Mouse (Mus musculus) right cerebral cortex, postnatal 10 days (tissue): ENCODE measurements around the gene Acta2.

Experiments used
- DNase-seq, 2 experiments: peaks; one replicate each; pipeline ENCODE4 v3.0.0; 2021; ENCODE audit warnings: low spot score in 2 of 2

Acta2 gene

DNA sequence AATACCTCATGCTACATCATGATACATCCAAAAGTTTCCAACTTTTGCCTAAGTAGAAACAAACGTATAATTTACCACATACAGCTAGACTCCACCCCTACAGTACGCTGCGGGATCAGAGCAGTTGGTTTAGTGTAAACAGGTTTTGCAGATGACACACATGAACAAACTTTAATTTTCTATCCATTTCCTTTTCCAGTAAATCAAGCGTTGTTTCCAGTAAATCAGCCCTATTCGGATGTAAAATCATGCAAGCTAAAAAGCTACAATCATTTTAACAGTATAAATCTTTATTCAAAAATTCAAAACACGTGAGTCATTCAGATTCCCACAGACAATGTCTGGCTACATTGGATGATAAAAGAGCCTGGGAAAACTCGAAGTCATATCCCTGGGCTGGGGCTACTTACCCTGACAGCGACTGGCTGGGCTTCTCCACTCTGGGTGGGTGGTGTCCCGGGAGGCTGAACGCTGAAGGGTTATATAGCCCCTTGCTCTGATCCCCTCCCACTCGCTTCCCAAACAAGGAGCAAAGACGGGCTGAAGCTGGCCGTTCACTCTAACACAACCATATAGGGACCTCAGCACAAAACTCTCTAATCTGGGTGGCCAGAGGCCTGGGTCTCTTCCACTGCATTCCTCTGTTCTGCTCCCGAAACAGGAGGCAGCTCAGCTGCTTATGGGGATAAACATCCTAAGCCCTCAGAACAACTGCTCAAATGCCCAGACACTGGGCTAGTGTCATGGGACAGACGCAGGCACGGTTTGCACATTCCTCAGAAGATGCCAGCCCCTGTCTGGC lies at the start of gene Acta2:
Gene Acta2 (minus strand): TSS at position 711 of the 802 bp plus-strand sequence.
- DNase-seq: no peak

DNA sequence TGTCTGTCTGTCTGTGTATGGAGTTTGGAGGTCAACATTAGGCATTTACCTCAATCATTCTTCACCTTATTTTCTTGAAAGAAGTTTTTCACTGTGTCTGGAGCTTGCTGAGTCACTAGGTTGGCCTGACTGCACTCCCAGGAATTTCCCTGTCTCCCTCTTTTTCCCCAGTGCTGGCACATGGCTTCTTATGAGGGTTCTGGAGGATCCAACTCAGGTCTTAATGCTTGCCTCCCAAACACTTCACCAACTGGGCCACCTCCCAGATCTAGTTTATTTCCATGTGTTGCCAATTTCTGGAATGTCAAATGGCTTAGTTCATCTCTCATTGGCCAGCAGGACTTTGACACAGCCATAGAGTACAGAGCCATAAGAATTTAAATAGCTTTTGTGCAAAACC lies 49.5 kb upstream of the Acta2 start:
- no peak for DNase-seq

DNA sequence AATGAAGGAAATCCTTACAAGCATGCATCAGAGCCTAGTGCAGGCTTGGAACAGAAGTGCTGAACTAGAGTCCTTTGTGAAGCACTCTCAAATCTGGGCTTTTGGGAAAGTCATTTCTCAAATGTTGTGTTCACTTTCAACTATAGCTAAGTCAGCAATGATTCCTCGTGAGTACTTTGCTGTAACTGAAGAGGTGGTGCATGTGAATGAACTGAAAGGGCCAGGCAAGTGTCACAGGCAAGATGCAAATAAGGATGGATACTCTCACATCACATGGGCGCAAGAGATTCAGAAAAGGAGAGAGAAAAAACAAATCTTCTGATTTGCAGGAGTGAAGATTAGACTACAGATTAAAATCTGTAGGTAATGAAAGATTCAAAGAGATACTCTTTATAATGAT lies 45.0 kb upstream of the Acta2 start:
- DNase-seq: no peak

- no peak for DNase-seq
Measured at GRCm38 (mm10) chr19:34299229-34299628, 43.8 kb upstream of the Acta2 start.

DNA sequence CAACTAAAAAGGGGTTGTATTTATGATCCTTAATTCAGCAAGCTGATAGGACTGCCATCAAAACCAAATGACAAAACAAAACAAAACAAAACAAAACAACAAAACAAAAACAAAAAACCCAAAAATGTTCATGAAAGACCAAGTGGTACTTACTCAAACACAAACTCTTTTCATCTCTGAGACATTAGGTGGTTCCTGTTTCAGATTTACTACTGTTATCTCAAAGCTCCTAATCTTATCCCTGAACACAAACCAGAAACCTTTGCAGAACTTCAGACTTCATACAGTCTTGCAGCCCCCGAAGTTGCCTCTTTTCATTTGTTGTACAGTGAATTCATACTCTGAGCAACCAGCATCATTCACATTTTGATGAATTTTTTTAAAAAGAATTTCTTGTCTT lies 43.1 kb upstream of the Acta2 start:
- DNase-seq: no peak

DNA sequence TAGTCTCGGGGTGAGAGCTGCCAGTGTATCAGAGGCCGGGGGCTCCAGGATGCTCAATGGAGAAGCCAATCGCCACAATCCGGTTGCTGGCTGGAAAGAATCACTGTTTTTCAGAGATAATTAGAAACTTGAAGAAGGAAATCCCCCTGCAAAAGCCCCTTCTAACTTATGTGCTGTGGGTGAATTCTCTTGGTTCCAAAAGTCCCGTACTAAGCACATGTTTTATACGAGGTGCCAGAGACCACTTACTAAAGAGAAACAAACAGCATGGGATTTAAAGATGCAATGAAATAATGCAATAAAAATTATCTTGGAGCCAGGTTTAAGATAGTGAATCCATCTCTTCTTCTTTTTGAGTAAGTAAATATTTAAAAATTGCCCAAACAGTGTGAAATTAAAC lies 40.1 kb upstream of the Acta2 start:
- DNase-seq: no peak

DNA sequence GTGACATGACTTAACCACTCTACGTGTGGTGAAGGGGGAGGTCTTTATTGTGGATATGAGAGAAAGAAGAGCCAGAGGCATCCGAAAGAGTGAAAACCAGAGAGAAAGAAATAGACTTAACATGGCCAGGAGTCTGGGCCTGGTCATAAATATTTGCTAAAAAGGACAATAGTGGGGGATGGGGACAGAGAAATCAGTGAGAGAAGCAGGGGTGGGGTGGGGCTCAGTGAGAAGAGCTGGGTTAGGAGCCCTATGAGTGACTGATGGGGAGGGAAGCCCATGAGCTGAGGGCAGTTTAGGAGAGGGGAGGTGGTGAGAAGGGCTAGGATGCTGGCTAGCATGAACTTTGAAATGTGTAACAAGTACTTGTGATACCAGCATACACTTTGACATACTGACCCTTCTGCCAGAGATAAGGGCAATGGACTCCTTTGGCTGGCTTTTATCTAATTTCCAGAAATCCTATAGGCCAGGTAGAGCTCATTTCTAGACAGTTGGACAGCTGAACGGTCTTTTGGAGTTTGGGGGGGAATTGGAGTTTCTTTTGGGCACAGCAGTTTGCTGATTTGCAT lies 38.1 kb upstream of the Acta2 start:
- DNase-seq: no peak

DNA sequence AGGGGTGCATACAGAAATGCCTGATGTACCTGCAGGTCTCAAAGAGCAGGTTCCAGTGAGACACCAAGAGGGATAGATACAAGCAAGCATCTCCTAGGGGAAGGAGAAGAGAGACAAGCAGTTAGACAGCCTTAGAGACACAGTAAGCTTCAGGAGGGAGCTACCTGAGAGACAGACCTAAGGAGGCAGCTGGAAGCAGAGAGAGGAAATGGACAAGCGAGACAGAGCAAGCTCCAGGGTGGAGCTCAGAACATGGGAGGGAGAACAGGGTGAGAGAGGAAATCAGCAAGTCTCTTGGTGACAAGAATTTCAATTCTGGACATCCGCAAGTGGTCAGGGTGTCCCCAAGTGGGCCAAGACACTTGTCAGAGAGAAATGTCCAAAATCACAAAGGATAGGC lies 37.3 kb upstream of the Acta2 start:
- no peak for DNase-seq

DNA sequence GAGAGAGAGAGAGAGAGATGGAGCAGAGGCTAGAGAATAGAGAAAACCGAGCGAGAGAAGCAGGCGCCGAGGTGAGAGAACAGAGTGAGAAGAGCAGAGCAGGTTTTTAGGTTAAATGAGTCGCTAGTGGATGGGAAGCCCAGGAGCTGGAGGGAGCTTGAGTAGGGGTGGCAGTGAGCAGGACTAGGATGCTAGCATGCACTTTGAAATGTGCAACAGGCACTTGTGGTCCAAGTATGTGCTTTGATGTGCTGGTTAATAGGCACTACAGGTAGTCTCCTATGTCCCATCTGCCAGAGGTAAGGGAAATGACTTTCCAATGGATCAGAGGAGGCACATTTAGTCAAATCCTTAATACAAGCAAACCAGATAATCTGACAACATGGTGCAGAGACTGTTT lies 36.6 kb upstream of the Acta2 start:
- DNase-seq: no peak

- DNase-seq: no peak
Measured at GRCm38 (mm10) chr19:34291379-34291778, 36.0 kb upstream of the Acta2 start.

DNA sequence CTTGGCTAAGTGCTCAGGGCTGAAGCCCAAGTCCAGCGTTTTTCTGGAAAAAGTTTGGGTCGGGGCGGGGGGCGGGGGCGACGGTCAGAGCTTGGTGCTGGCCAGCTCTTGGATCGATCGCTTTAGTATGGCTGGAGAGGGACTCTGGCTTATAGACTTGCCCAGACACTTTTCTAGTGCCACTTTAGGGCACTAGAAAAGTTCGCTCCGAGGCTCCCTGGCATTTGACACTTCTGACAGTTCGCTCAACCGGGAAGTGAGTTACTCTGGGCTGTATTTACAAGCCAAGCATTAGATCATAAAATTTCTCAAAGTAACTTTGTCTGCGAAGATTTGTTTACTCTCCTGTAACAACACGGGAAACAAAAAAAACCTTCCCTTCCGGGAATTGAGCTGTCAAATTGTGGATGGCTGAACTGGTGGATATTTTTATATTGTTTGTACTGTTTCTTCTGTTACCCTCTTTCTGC lies 35.5 kb upstream of the Acta2 start:
- DNase-seq: no peak

DNA sequence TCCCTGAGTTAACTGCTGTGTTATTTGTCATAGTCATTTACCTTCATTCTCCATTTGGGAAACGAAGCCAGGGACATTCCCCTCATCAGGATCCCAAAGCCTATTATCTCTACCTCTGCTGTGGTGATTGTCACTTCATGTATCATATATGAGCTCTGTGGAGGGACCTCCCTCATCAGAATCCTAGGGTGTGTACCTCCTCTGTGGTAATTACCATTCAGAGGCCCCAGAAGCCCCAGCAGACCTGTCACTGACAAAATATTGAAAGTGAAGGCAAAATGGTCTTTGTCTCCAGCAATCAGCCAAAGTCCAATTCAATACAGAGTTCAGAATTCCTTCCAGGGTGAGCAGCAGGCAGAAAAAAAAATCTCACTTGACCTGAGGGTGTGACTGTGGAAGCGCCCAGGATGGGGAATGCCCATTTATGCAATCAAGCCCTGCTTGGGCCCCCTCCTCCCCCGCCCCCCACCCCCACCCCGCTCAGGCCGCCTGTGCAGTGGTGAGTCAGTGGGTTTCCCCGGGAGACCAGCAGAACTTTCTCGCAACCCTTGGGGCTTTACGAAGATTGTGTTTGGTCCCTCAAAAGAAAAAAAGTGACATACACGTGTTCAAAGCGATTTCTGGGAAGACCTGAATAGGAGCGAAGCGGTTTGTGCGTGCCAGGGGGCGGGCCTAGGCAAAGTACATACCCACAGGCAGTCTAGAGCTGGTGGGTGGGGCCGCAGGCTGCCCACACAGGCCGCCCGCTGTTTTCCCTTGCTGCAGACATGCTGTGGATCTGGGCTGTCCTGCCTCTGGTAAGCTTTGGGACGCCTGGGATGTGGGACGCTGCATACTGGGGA lies 34.8 kb upstream of the Acta2 start, which contains the start of gene Fas:
Gene Fas (plus strand): TSS at position 719 of the 842 bp plus-strand sequence.
- DNase-seq: peak; percentile 51 to 57

DNA sequence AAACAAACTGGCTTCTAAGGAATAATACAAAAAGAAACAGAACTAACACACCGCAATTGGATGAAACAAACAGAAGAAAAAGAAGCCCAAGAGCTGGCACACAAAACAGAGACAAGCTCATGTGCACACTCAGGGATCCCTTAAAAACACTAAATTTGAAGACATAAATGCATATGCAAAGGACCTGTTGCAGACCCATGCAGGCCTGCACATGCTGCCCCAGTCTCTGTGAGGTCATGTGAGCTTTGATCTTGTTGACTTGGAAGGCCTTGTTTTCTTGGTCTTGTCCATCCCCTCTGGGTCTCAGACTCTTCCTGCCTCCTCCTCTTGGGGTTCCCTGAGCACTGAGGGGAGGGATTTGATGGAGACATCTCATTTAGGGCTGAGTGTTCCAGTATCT lies 33.3 kb upstream of the Acta2 start:
- DNase-seq: no peak

DNA sequence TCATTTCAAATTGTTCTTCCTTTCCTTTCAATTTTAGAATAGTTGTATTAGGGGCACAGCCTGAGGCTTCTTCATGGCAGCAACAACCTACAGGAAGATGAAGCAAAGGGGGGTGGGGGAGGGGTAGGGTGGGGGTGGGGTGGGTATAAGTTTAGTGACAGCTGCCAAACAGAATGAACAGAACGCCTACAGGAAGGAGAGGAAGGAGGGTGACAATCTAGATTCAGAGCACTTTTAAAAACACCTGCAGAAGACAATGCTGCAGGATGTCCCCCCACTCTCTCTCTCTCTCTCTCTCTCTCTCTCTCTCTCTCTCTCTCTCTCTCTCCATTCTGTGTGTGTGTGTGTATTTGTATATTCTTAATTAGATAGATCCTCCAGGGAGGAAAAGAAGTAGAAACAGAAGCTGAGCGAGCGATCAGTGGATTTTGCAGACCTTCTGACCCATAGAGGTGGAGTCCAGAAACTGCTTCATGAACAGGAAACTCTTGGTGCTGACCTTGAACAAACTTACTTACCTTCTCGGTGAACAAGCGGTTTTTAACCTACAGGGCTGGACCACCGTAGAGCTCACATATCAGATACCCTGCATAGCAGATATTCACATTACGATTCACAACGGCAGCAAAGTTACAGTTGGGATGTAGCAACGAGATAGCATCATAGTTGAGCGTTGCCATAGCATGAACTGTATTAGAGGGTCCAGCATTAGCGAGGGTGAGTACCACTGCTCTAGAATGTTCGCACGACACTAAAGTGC lies 32.4 kb upstream of the Acta2 start:
- no peak for DNase-seq

DNA sequence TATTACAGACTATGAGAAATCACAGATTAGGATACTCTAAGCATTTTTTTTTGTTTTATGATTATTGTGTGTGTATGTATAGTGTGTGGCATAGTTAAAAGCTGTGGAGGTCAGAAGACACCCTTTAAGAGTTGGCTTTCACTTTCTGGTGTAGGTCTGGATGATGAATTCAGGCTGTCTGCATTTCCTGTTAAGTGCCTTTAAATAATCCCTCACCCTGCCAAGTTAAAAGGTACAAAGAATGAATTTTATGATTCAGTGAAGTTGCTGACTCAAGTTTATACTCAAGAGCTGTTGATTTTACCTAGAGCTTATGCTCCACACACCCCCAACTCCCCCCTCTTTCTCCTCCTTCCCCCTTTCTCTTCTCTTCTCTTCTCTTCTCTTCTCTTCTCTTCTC lies 31.8 kb upstream of the Acta2 start:
- no peak for DNase-seq

- no peak for DNase-seq
Measured at GRCm38 (mm10) chr19:34284826-34285225, 29.4 kb upstream of the Acta2 start.

DNA sequence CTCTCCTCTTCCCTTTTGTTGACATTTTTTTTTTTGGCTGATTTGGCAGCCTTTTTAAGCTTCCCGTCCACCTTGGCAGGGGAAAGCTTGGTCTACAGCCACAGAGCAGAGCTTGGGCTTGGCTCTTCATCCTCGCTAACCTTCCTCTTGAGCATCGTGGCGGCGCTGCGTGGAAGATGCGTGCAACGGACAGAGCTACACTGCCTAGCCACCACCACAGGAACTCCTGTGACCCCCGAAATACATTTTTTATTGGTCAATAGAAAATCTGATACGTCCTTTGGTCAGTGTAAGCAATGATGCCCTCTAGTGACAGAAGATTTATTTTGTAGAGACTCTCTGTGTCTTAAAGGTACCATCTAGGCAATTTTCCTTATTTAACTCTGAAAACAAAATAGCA lies 29.0 kb upstream of the Acta2 start:
- DNase-seq: no peak

- DNase-seq: no peak
Measured at GRCm38 (mm10) chr19:34283614-34284013, 28.2 kb upstream of the Acta2 start.

GRCm38 (mm10) chr19:34278078-34278477 lies 22.7 kb upstream of the Acta2 start:
- DNase-seq: no peak

- no peak for DNase-seq
Measured at GRCm38 (mm10) chr19:34273073-34273472, 17.7 kb upstream of the Acta2 start.

- DNase-seq: no peak
Measured at GRCm38 (mm10) chr19:34270824-34271464, 15.6 kb upstream of the Acta2 start.
